Mouse (Mus musculus): ENCODE results near the gene 1700017N19Rik. TPM values are rescaled to one million over a fixed set of nuclear protein-coding genes. Genes with fewer than 3 reads are reported as not detected.

1700017N19Rik gene
- polyA plus RNA-seq (2017; shearing (Covaris generic)): not detected

DNA sequence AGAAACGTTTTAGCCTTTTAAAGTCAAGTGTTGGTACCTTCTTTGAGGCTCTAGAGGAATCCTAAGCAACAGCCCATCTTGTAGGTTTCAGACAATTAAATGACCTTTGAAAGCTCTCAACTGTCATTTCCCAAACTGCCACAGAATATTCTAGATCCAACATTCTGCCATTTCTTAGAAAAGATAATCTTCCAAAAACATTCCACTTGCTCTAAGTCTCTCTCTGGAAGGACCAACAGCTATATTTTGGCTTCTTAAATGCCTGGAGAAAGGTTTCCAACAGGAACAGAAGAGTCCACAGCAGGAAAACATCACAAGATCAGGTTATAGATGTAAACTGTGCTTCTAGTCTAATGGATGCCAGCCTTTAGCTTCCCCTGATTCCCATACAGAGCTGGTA lies at the start of gene 1700017N19Rik, which contains the start of gene 4930430F08Rik:
Gene 1700017N19Rik, plus strand, starts transcription at position 162 of the 400 bp plus-strand sequence.
Gene 4930430F08Rik, minus strand, starts transcription at position 101 of the 400 bp plus-strand sequence.

Other genes with a start within 250 kb of the 1700017N19Rik start
- gene Gm4302, start 249.6 kb upstream of the 1700017N19Rik start, polyA plus RNA-seq (2017; shearing (Covaris generic)): not detected
- gene Gm4303, start 244.5 kb upstream of the 1700017N19Rik start, polyA plus RNA-seq (2017; shearing (Covaris generic)): not detected
- not detected for gene Gm4305, start 239.4 kb upstream of the 1700017N19Rik start, polyA plus RNA-seq (2017; shearing (Covaris generic))
- gene Gm4307, start 229.1 kb upstream of the 1700017N19Rik start, polyA plus RNA-seq (2017; shearing (Covaris generic)): not detected
- gene Gm4312, start 207.9 kb upstream of the 1700017N19Rik start, polyA plus RNA-seq (2017; shearing (Covaris generic)): not detected
- 3.2 TPM for gene Tmtc3, start 103.1 kb upstream of the 1700017N19Rik start, polyA plus RNA-seq (2017; shearing (Covaris generic))
- 1.6 TPM for gene Cep290, start 102.9 kb upstream of the 1700017N19Rik start, polyA plus RNA-seq (2017; shearing (Covaris generic))
- gene 4930430F08Rik, start 61 bp upstream of the 1700017N19Rik start, polyA plus RNA-seq (2017; shearing (Covaris generic)): 8.1 TPM

Data from CD4-positive, CD25-positive, alpha-beta regulatory T cell (primary cell).